Mouse (Mus musculus) yolk sac, embryonic 10.5 days (tissue): ENCODE results near the gene Ak5.
"Not testable (repeated sequence)": the region's sequence is repeated elsewhere in the genome, so short reads cannot be mapped to it uniquely, and the experiment has no call there.

Source experiments
- DNase-seq: peaks from one replicate; pipeline ENCODE4 v3.0.0-alpha.2; 2017; ENCODE audit warnings: low spot score

Ak5 gene

DNA sequence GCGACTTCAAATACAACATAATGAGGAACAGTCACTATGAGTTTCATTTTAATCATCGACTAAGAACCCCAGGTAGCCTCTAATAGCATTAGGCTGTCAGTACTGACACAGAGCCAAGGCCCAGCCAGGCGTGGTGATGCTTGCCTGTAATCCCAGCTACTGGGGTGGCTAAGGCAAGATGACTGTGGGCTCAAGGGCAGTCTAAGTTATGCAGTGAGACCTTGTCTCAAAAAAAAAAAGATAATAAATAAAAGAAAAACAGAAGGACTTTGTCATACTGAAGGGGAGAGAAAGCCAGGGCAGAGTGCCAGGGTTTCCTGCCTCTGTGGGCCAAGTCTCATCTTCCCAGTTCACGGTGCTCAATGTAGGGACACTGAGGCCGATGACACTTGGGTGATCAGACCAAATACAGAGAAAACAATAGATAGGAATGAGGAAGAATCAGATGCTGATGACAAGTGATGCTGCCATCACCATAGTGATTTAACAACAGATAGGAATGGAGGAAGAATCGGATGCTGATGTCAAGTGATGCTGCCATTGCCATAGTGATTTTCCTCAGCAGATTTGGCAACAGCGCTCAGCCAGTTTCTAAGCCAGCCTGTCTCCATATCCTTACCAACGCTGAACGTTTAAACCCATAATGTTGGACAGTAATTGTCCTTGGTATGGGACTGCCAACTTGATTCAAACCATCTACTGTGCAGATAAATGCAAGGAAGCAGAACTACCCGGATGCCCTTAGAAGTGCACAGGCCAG is 42.9 kb downstream of the Ak5 start:
- no peak for DNase-seq

GRCm38 (mm10) chr3:152620534-152620933 is 47.6 kb downstream of the Ak5 start:
- DNase-seq, result no peak

DNA sequence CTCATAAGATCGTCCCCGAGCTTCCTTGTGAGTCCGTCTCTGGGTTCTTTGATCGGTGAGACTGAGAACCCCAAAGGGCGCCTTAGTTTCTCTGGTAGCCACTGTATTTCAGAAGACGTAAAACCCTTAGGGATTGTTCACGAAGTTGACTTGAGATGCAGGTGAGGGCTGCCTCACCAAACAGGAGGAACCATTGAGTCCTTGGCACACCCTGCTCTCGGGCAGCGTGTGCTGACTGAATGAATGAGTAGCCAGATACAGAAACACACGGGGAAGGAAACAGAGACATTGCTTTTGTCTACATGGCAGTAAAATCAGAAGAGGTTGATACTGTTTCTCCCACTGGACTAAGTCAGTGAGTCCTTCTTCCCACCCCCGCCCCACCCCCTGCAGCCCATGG is 48.1 kb downstream of the Ak5 start:
- no peak for DNase-seq

GRCm38 (mm10) chr3:152609076-152609475 is 59.1 kb downstream of the Ak5 start:
- DNase-seq, result no peak

DNA sequence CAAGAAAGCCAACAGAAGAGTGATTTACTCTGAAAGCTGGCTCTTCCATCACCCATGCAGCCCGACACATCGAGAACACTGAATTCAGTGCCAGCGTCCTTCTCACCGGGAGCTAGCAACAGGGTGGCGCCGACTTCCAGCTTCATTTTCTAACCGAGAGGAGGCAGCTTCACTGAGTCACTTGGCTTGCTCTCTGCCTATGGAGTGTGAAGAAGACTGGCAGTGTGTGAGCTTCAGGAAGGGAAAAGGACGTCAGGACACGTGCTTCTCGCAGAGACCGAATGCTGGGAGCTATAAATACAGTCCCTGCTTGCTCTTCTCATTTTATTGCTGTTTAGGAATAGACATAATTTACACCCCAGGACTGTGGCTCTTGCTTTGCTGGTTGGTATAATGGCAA is 62.3 kb downstream of the Ak5 start:
- no peak for DNase-seq

GRCm38 (mm10) chr3:152599679-152600078 is 68.5 kb downstream of the Ak5 start:
- DNase-seq, result no peak

- no peak for DNase-seq
These were observed 71.6 kb downstream of the Ak5 start for GRCm38 (mm10) chr3:152596406-152597050.

DNA sequence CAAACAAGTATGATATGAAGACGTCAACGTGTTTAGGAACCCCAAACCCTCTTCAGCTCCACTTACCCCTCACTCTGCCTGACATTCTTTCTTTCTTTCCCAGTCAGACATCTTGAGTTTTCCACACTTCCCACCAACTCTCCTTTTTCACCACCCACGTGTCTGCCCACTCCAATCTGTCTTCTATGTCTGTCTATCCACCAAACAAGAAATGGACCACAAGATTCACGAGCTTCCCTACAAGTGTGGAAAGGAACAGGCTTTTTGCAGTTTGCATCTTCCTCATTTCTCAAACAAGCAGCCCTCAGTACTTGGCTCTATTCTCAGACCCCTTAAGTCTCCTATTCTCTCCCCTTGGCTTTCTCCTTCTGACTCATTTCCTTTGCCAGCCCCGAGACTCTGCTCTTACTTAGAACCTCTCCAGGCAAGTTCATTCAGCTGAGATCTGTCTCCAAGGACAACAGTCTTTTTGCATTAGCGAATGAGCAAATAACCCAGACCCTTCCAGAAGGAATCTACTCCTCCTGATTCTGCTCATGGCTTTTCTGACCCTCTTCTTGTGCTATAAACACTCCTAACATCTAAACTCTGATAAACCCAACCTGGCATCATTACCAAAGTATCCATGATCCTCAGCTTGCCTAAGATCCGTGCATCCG is 75.3 kb downstream of the Ak5 start:
- peak; percentile 27 for DNase-seq

DNA sequence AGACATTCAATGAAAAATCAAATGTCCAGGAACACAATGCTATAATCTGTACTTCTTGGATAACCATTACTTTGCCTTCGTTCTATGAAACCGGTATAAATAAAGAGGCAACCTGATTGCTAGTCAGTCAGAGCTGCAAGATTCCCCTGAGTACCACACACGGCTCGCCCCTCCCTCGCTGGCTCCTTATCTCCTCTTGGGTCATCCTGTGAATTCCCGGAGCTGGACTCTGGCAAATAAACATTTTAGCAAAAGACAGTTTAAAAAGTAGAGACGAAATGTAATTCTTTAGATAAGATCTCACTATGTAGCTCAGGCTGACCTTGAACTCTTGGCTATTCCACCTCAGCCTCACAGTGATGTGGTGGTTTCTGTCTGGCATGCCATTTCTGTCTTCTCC is 77.7 kb downstream of the Ak5 start:
- DNase-seq, result peak; percentile 68

DNA sequence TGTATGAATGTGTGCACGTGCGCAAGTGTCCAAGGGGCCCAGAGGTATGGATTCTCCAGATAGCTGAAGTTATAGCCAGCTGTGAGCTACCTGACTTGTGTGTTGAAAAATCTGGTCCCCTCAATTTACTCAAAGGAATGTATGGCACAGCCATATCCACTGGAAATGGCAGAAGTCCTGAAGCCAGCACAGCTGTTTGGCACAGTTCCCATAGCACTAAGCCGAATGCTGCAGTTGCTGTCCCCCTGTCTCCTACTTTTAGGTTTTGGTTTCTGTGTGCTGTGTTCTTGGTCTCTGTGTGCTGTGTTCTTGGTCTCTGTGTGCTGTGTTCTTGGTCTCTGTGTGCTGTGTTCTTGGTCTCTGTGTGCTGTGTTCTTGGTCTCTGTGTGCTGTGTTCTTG is 79.1 kb downstream of the Ak5 start:
- not testable (repeated sequence) for DNase-seq

- no peak for DNase-seq
These were observed 81.2 kb downstream of the Ak5 start for GRCm38 (mm10) chr3:152587007-152587406.

- DNase-seq, result no peak
These were observed 82.0 kb downstream of the Ak5 start for GRCm38 (mm10) chr3:152586191-152586590.

DNA sequence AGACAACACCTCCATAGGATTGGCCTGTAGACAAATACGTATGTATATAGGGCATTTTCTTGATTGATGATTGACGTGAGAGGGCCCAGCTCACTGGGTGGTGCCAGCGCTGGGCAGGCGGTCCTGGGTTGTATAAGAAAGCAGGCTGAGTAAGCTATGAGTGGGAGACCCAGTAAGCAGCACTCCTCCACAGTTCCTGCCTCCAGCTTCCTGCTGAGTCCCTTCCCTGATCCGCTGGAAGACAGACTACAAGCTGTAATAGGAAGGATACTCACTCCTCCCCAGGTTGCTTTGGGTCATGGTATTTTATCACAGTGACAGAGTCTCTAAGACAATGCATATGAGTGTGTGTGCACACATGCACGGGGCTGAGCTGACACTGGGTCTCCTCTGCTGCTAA is 82.6 kb downstream of the Ak5 start:
- no peak for DNase-seq

- no peak for DNase-seq
These were observed 85.1 kb downstream of the Ak5 start for GRCm38 (mm10) chr3:152583033-152583432.

DNA sequence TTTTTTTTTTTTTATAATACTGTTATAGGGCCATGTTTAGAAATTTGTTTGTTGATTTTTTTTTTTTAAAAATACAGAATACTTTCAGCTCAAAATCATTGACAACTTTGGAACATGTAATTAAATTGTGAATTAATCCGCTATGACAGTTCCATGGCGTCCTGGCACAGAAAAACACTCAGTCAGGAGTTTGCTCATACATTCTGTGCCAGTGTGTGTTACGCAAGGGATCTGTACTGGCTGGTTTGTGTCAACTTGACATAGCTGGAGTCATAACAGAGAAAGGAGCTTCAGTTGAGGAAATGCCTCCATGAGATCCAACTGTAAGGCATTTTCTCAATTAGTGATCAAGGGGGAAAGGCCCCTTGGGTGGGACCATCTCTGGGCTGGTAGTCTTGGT is 86.3 kb downstream of the Ak5 start:
- DNase-seq, result not testable (repeated sequence)

GRCm38 (mm10) chr3:152579984-152580591 is 88.1 kb downstream of the Ak5 start:
- DNase-seq, result no peak

DNA sequence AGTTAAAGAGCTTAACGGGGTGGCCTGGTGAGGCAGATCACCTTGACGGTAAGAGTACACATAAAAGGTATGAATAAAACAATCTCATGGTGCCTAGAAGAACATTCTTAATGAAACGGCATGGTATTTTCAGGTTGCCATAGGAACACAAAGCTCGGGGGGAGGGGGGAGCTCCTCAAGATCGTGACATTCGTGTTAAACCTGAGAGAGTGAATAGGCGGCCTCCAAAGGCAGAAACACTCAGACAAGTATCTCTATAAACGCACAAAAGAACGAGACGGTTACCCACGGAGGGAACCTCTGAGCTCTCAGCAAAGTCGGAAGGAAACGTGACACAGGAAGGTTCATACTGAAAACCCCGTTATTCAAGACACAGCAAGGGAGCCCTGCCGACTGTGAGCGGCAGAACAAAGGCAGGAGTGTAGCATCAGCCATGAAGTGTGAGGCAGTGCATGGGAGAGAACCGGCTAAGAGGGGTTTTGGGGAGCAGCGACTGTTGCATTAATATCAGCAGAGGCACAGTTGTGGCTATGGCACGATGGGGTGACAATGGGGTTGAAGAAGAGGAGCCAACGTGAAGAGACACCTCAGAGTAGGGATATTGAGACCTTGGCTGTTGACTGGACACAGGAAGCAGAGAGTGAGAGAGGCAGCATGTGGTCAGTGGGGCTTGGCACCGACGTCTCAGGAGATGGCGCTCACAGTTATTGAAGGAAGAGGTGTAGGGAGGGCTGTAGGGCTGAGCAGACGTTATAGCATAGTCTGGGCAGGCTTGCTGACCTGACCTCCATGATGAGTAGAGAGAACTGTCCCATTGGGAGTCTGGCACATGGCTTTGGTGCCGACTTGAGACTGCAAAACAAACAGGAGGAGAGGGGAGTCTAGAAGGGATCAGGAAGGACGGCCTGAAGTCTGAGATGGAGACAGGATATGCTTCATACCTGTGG is 89.6 kb downstream of the Ak5 start:
- no peak for DNase-seq

DNA sequence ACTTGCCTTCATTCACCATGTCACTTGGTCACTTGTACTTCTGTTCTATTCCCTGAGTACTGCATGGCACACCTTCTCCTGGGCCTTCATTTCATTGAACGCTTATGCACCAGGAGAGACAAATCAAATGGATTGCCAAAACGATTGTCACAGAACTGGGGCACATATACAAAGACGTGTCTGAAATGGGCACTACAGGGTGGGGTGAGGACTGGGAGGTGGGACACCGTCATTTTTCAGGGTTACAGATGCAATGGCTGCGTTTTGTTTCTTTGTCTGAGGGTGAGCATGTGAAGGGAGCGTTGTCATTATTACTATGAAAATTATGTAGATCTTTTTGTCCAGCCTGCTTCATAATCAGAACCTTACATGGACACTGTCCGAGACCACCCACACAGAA is 90.4 kb downstream of the Ak5 start:
- DNase-seq, result no peak

GRCm38 (mm10) chr3:152577273-152577672 is 90.9 kb downstream of the Ak5 start:
- no peak for DNase-seq

DNA sequence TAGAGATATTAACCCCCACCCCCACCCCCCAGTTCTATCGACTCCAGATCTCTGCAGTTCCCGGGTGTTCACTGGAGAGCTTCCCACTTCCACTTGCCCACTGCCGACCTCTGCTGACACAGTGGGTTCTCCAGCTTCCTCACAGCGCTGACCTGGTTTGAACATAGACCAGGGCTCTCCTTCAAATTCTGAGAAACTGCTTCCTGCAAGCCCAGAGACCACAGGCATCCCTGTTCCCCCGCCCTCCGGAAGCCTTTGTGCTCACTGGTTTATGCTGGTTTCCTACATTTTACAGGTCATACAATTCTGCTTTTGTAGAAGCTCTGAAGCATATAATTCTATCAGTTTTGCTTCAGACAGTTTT is 98.9 kb downstream of the Ak5 start:
- DNase-seq, result no peak

GRCm38 (mm10) chr3:152568455-152569241 is 99.5 kb downstream of the Ak5 start:
- peak; percentile 86 for DNase-seq
